Mouse (Mus musculus) brain, embryonic 14.5 days (tissue): ENCODE results near the gene Kalrn. TPM values are rescaled to one million over a fixed set of nuclear protein-coding genes. Genes with fewer than 3 reads are reported as not detected.

Experiments used
- DNase-seq: peaks from one replicate; pipeline ENCODE4 v3.0.0-alpha.2; 2011; ENCODE audit warnings: low read depth
- CTCF ChIP-seq: fragments of 200-500 bp; IDR thresholded peaks from 2 replicates; pipeline ENCODE4 v1.5.1; 2012; ENCODE audit warnings: inconsistent platforms, mild to moderate bottlenecking, moderate library complexity, borderline replicate concordance; ENCODE audit not compliant: insufficient read depth, insufficient read length; ENCODE audit errors: extremely low read depth
- POLR2A ChIP-seq: fragments of 200-500 bp; IDR thresholded peaks from 2 replicates; pipeline ENCODE4 v1.6.1; 2012; ENCODE audit warnings: mild to moderate bottlenecking, inconsistent platforms, borderline replicate concordance; ENCODE audit not compliant: poor library complexity, insufficient read depth, insufficient read length, severe bottlenecking; ENCODE audit errors: extremely low read depth
- polyA plus RNA-seq: library from polyadenylated mRNA; depleted of rRNA; stranded (reverse); fragments of >200 nt; gene quantifications from 2 replicates; pipeline ENCODE4 v1.2.3, GENCODE M21; 2012

Kalrn gene
- polyA plus RNA-seq, 1 experiment: 52.2 TPM

GRCm38 (mm10) chr16:34579671-34580326, 6.5 kb upstream of the Kalrn start:
- no peak for DNase-seq
- peak; percentile 26; the same call in 1 of the 2 replicates for TF ChIP-seq CTCF
- TF ChIP-seq POLR2A: no peak

DNA sequence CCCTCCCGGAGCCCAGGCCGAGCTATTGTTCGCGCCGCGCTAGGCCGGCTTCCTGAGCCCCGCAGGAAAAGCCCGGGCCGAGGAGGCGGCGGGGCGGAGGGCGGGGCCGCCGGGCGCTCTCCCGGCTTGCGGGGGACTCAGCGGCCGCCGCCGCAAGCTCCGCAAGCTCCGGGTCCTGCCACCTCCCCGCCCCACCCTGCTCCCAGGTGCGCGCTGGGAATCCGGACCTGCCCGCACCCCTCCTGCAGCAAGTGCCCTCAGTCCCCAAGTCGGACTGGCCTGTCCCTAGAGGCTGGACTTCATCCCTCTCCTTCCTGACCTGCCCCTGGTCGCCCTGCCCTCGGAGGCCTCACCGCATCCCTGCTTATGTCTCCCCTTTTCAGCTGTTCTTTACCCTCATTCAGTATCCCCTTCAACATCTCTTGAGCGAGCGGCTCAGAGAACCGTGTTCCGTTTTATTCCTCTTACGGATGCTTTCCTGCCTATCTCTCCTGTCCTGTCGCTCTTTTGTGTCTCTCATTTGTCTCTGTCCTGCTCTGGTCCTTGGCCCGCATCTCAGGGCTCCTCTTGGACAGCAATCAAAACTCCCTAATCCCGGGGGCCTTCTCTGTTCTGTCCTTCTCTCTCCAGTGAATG, 642 bp upstream of the Kalrn start:
- TF ChIP-seq CTCF: no peak
- 0 out of 2 replicates have a peak, but pooled peaks have one; percentile 3 for TF ChIP-seq POLR2A
- DNase-seq: peak; percentile 76

- TF ChIP-seq POLR2A (no peak), CTCF (no peak)
- peak; percentile 52 for DNase-seq
These were observed 754 bp downstream of the Kalrn start for GRCm38 (mm10) chr16:34572406-34573150.

- TF ChIP-seq POLR2A (no peak), CTCF (peak; percentile 36; the same call in 1 of the 2 replicates)
- DNase-seq: peak; percentile 66
These were observed 1.4 kb downstream of the Kalrn start for GRCm38 (mm10) chr16:34571931-34572405.

- TF ChIP-seq CTCF (no peak), POLR2A (no peak)
- DNase-seq: no peak
These were observed 3.4 kb downstream of the Kalrn start for GRCm38 (mm10) chr16:34569897-34570296.

DNA sequence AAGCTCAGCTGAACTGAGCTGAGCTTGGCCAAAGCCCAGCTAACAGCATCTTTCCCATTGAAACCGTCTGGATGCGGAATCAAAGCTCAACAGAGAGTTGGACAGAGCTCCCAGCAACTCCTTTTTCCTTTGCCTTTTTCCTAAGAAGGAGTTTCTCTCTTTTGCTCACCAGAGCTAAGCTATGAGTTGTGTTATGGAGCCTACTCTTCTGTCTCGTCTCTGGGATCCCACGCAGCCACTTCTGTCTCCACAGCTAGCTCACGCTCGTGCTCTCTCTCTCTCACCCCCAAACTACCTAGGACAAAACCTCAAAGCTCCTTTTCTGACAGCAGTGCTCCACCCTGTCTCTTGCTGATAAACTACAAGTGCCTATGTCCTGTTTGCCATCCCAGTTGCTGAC, 4.5 kb downstream of the Kalrn start:
- TF ChIP-seq POLR2A: no peak
- TF ChIP-seq CTCF: no peak
- DNase-seq: no peak

DNA sequence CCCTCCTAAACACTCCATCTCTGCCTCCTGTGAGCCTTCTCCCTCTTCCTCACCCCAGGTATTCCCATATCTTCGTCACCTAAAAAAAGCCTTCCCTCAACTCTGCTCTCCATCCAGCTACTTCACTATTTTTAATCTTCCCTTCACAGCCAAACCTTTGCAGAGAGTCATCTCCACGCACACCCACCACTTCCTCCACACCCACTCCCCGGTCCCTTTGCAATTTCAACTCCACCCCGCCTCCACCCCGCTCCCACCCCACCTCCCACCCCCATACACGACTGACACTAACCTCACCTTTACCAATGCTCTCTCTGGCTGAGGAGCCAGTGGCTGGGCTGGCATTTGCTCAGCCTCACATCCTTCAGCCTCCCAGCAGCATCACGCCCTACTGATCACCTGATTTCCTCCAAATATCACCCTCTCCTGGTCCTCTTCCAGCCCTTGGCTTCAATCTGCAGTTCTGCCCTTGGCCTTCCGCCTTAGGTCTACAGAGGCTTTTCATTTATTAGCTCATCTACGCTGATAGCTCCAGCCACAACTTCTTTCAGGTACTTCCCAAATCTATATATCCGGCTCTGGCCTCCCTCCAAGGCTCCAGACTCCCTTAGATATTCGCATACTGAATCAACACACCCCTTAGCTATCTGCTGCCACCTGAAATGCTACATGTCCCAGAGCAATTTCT, 9.6 kb downstream of the Kalrn start:
- DNase-seq: no peak

DNA sequence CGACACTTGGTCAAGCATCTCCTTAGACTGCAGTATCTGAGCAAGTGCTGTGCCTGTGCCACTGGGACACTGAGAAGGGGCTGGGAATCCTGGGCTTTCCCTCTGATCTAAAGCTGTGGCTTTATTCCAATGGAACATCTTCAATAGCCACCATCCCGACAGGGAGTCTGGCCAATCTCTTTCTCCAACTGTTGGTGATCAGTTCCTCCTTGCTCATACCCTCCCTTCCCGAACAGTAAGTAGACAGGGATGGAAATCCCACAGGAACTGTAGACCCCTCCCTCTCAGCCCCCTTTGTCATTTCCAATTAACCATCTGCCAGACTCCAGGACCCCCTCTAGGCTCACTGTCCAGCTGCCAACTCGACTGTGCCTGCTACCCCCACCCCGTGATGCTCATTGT, 11.6 kb downstream of the Kalrn start:
- peak; percentile 88 for DNase-seq
- no peak for TF ChIP-seq CTCF
- no peak for TF ChIP-seq POLR2A

More for the DNA sequence above, 9.6 kb downstream of the Kalrn start:
- no peak for TF ChIP-seq POLR2A
- no peak for TF ChIP-seq CTCF

- TF ChIP-seq POLR2A (no peak), CTCF (no peak)
- peak; percentile 35 for DNase-seq
These were observed 12.5 kb downstream of the Kalrn start for GRCm38 (mm10) chr16:34560814-34561213.

DNA sequence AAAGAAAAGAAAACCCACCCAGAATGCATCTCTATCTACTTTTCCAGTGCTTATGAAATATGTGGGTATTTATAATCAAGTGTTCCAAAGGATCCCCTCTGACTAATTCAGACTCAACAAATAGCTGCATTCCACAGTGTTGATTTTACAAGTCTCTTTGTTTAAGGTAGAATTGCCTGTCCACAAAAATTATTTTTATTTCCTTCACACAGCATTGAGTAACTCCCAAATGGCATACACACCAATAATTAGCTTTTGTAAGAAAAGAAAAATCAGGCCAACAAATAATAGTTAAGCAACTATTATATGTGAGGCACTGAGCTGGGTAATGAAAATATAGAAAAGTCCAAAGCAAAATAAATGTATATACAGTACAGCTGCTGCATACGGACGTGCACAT, 12.9 kb downstream of the Kalrn start:
- TF ChIP-seq CTCF: no peak
- no peak for TF ChIP-seq POLR2A
- no peak for DNase-seq

DNA sequence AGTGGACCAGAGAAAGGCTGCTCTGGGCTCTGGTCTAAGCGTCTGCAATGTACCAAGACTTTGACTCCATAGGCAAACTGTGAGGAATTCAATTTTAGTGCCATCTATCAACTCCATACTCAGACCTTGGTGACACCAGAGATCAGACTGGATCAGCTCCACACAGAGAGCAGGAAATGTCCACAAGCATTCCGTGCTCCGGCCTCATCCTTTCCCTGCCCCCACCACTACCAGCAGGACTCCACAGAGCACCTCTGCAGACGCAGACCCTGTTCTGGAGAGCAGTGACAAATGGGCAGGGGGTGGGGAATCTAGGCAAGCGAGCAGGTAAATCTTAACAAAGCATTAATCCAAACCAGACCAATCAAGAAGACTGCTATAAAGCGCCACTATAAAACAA, 15.4 kb downstream of the Kalrn start:
- no peak for DNase-seq
- TF ChIP-seq POLR2A: no peak
- TF ChIP-seq CTCF: no peak

DNA sequence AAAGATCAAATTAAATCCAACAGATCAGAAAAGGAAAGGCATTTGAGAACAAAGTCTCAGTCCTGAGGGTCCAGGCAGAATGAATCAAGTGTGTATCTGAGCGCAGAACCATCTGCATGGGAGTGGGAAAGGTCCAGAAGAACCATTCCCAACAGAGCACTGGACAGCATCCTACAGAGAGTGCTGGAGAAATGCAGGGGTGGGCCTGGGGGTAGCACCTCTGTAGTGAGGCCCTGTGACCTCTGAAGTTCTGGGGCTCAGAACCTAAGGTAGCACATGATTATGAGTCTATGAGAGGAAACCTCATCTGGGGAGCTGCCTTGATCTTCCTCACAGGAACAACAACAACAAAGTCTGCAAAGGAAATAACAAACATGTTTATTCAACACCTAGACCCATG, 20.6 kb downstream of the Kalrn start:
- TF ChIP-seq POLR2A (no peak), CTCF (no peak)

More for the DNA sequence above, 20.6 kb downstream of the Kalrn start:
- no peak for DNase-seq
